Mouse (Mus musculus): Measurements from ENCODE around the gene Pth. TPM values are rescaled to one million over a fixed set of nuclear protein-coding genes. Genes with fewer than 3 reads are reported as not detected.

Pth gene
- not detected for polyA plus RNA-seq (2014; fragmentation: Illumina TruSeq; extraction: RNeasy Lipid Tissue Mini Kit (QIAGEN cat#74804); ENCODE audit: low replicate concordance)

GRCm38 (mm10) chr7:113388470-113388869, at the start of gene Pth:
Pth (minus strand) TSS chr7:113388570.

GRCm38 (mm10) chr7:113368746-113369619, 19.4 kb downstream of the Pth start, which contains the start of gene Btbd10:
Btbd10 (minus strand) TSS chr7:113369392.

Other genes starting within 250 kb of the Pth start
- 40.0 TPM for gene Arntl, start 181.1 kb downstream of the Pth start, polyA plus RNA-seq (2014; fragmentation: Illumina TruSeq; extraction: RNeasy Lipid Tissue Mini Kit (QIAGEN cat#74804); ENCODE audit: low replicate concordance)
- gene Btbd10, start 19.2 kb downstream of the Pth start, polyA plus RNA-seq (2014; fragmentation: Illumina TruSeq; extraction: RNeasy Lipid Tissue Mini Kit (QIAGEN cat#74804); ENCODE audit: low replicate concordance), result 18.9 TPM
- gene Far1, start 125.3 kb upstream of the Pth start, polyA plus RNA-seq (2014; fragmentation: Illumina TruSeq; extraction: RNeasy Lipid Tissue Mini Kit (QIAGEN cat#74804); ENCODE audit: low replicate concordance), result 47.1 TPM

Measured in small intestine, adult 10 weeks (tissue).